Mouse (Mus musculus) liver, embryonic 14.5 days (tissue): ENCODE data around the gene Snx15.

Source experiments
- CTCF ChIP-seq: IDR thresholded peaks from 2 replicates; pipeline ENCODE4 v1.5.1; 2016; ENCODE audit warnings: antibody characterized with exemption, low read depth, control low read depth
- EP300 ChIP-seq: IDR thresholded peaks from 2 replicates; pipeline ENCODE4 v1.6.1; 2016; ENCODE audit warnings: antibody characterized with exemption, low read depth

DNA sequence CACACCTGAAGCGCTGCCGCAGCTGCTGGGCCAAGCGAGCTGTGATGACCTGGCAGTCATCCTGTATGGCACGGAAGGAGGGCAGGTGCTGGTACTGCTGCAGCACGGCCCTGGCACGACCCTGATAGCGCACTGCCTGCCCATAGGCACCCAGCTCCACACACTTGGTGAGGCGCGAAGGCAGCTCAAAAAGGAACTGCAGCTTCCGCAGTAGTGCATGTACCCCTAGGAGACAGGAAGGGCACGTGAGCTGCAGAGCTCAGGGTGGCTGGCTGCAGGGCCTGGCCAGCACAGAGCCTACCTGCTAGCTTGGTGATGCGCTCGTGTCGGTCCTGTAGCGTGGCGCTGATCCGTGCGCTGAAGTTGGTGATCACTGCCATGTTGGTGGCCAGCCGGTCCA lies 56.8 kb downstream of the Snx15 start:
- TF ChIP-seq CTCF (no peak), EP300 (no peak)
